Mouse (Mus musculus): ENCODE results near the gene Qpctl. TPM values are rescaled to one million over a fixed set of nuclear protein-coding genes. Genes with fewer than 3 reads are reported as not detected.

Qpctl gene
- polyA plus RNA-seq, 1 experiment from 2014 or later, result 9.0 TPM

GRCm38 (mm10) chr7:19121686-19122085, 27.4 kb downstream of the Qpctl start:
- WGBS (ENCODE audit: missing documents), result 91% methylated on average over 4 of the region's 4 CpGs
- no peak overlapping the region for H3K4me3 ChIP-seq (ENCODE audit: inconsistent target)
- H3K36me3 ChIP-seq (ENCODE audit: inconsistent target), result no peaks in the 10 kb centered on the region; the same call in 1 of the 2 replicates
- no peak overlapping the region for H3K27ac ChIP-seq
- H3K79me2 ChIP-seq (ENCODE audit: inconsistent target), result peaks cover 66% of the 10 kb centered on the region

GRCm38 (mm10) chr7:19119631-19120429, 29.3 kb downstream of the Qpctl start, which contains the start of gene Fbxo46:
Gene Fbxo46 (plus strand): TSS chr7:19119859.
- peak within 1 kb of the TSS; percentile 53 for H3K27ac ChIP-seq
- peak within 1 kb of the TSS; percentile 99 for H3K4me3 ChIP-seq (ENCODE audit: inconsistent target)
- peaks cover 51% of the 10 kb centered on the region for H3K79me2 ChIP-seq (ENCODE audit: inconsistent target)
- WGBS (ENCODE audit: missing documents), result 1% methylated on average over 34 of the region's 34 CpGs
- no peaks in the 10 kb centered on the region for H3K36me3 ChIP-seq (ENCODE audit: inconsistent target)

GRCm38 (mm10) chr7:19119083-19119482, 30.0 kb downstream of the Qpctl start:
- 92% methylated on average over 7 of the region's 8 CpGs for WGBS (ENCODE audit: missing documents)
- Histone ChIP-seq H3K4me3 (ENCODE audit: inconsistent target) (no peak overlapping the region), H3K36me3 (ENCODE audit: inconsistent target) (no peaks in the 10 kb centered on the region), H3K79me2 (ENCODE audit: inconsistent target) (peaks cover 44% of the 10 kb centered on the region), H3K27ac (no peak overlapping the region)

- no peak within 1 kb of the TSS for H3K4me3 ChIP-seq (ENCODE audit: inconsistent target)
- 57% methylated on average over 63 of the region's 64 CpGs for WGBS (ENCODE audit: missing documents)
- no peak within 1 kb of the TSS for H3K27ac ChIP-seq
- peaks cover 35% of the 10 kb centered on the region for H3K79me2 ChIP-seq (ENCODE audit: inconsistent target)
- no peaks in the 10 kb centered on the region for H3K36me3 ChIP-seq (ENCODE audit: inconsistent target)
Observed at GRCm38 (mm10) chr7:19118028-19118771, 30.9 kb downstream of the Qpctl start, which contains the start of gene Gm4969. Gene Gm4969 (minus strand): TSS chr7:19118368.

GRCm38 (mm10) chr7:19109565-19109964, 39.5 kb downstream of the Qpctl start:
- no peak overlapping the region for H3K27ac ChIP-seq
- WGBS (ENCODE audit: missing documents), result 89% methylated on average over 1 of the region's 1 CpGs
- H3K4me3 ChIP-seq (ENCODE audit: inconsistent target), result no peak overlapping the region
- no peaks in the 10 kb centered on the region for H3K36me3 ChIP-seq (ENCODE audit: inconsistent target)
- no peaks in the 10 kb centered on the region for H3K79me2 ChIP-seq (ENCODE audit: inconsistent target)

- no peaks in the 10 kb centered on the region for H3K36me3 ChIP-seq (ENCODE audit: inconsistent target)
- 61% methylated on average over 3 of the region's 3 CpGs for WGBS (ENCODE audit: missing documents)
- no peaks in the 10 kb centered on the region for H3K79me2 ChIP-seq (ENCODE audit: inconsistent target)
- H3K27ac ChIP-seq, result no peak overlapping the region
- no peak overlapping the region for H3K4me3 ChIP-seq (ENCODE audit: inconsistent target)
Observed at GRCm38 (mm10) chr7:19107436-19107835, 41.7 kb downstream of the Qpctl start.

- Histone ChIP-seq H3K36me3 (ENCODE audit: inconsistent target) (no peaks in the 10 kb centered on the region), H3K4me3 (ENCODE audit: inconsistent target) (no peak overlapping the region), H3K27ac (no peak overlapping the region), H3K79me2 (ENCODE audit: inconsistent target) (no peaks in the 10 kb centered on the region)
- WGBS (ENCODE audit: missing documents), result 67% methylated on average over 2 of the region's 2 CpGs
Observed at GRCm38 (mm10) chr7:19104486-19104885, 44.6 kb downstream of the Qpctl start.

- Histone ChIP-seq H3K36me3 (ENCODE audit: inconsistent target) (no peaks in the 10 kb centered on the region), H3K4me3 (ENCODE audit: inconsistent target) (no peak overlapping the region), H3K79me2 (ENCODE audit: inconsistent target) (no peaks in the 10 kb centered on the region), H3K27ac (no peak overlapping the region)
Observed at GRCm38 (mm10) chr7:19103741-19104140, 45.4 kb downstream of the Qpctl start.

- no peaks in the 10 kb centered on the region for H3K36me3 ChIP-seq (ENCODE audit: inconsistent target)
- H3K27ac ChIP-seq, result no peak overlapping the region
- no peaks in the 10 kb centered on the region for H3K79me2 ChIP-seq (ENCODE audit: inconsistent target)
- H3K4me3 ChIP-seq (ENCODE audit: inconsistent target), result no peak overlapping the region
- WGBS (ENCODE audit: missing documents), result 91% methylated on average over 1 of the region's 1 CpGs
Observed at GRCm38 (mm10) chr7:19100290-19100689, 48.8 kb downstream of the Qpctl start.

GRCm38 (mm10) chr7:19098811-19099210, 50.3 kb downstream of the Qpctl start:
- no peak overlapping the region for H3K4me3 ChIP-seq (ENCODE audit: inconsistent target)
- no peaks in the 10 kb centered on the region for H3K36me3 ChIP-seq (ENCODE audit: inconsistent target)
- 98% methylated on average over 7 of the region's 7 CpGs for WGBS (ENCODE audit: missing documents)
- H3K27ac ChIP-seq, result no peak overlapping the region
- H3K79me2 ChIP-seq (ENCODE audit: inconsistent target), result no peaks in the 10 kb centered on the region

GRCm38 (mm10) chr7:19097863-19098262, 51.2 kb downstream of the Qpctl start:
- H3K27ac ChIP-seq, result no peak overlapping the region
- no peak overlapping the region for H3K4me3 ChIP-seq (ENCODE audit: inconsistent target)
- no peaks in the 10 kb centered on the region for H3K79me2 ChIP-seq (ENCODE audit: inconsistent target)
- no peaks in the 10 kb centered on the region for H3K36me3 ChIP-seq (ENCODE audit: inconsistent target)

- Histone ChIP-seq H3K4me3 (ENCODE audit: inconsistent target) (no peak overlapping the region), H3K79me2 (ENCODE audit: inconsistent target) (no peaks in the 10 kb centered on the region), H3K36me3 (ENCODE audit: inconsistent target) (no peaks in the 10 kb centered on the region), H3K27ac (no peak overlapping the region)
- WGBS (ENCODE audit: missing documents), result 88% methylated on average over 2 of the region's 2 CpGs
Observed at GRCm38 (mm10) chr7:19097217-19097616, 51.9 kb downstream of the Qpctl start.

- 88% methylated on average over 5 of the region's 5 CpGs for WGBS (ENCODE audit: missing documents)
- Histone ChIP-seq H3K27ac (no peak overlapping the region), H3K4me3 (ENCODE audit: inconsistent target) (no peak overlapping the region), H3K36me3 (ENCODE audit: inconsistent target) (no peaks in the 10 kb centered on the region), H3K79me2 (ENCODE audit: inconsistent target) (no peaks in the 10 kb centered on the region)
Observed at GRCm38 (mm10) chr7:19096421-19096976, 52.6 kb downstream of the Qpctl start.

- 6% methylated on average over 19 of the region's 19 CpGs for WGBS (ENCODE audit: missing documents)
- Histone ChIP-seq H3K4me3 (ENCODE audit: inconsistent target) (no peak overlapping the region), H3K27ac (no peak overlapping the region), H3K36me3 (ENCODE audit: inconsistent target) (no peaks in the 10 kb centered on the region), H3K79me2 (ENCODE audit: inconsistent target) (no peaks in the 10 kb centered on the region)
Observed at GRCm38 (mm10) chr7:19095751-19096110, 53.4 kb downstream of the Qpctl start.

Data from macrophage (primary cell).